Mouse (Mus musculus): Measurements from ENCODE around the gene Dpysl4. TPM values are rescaled to one million over a fixed set of nuclear protein-coding genes. Genes with fewer than 3 reads are reported as not detected.

Dpysl4 gene
- polyA plus RNA-seq, 1 experiment: 0.58 TPM

DNA sequence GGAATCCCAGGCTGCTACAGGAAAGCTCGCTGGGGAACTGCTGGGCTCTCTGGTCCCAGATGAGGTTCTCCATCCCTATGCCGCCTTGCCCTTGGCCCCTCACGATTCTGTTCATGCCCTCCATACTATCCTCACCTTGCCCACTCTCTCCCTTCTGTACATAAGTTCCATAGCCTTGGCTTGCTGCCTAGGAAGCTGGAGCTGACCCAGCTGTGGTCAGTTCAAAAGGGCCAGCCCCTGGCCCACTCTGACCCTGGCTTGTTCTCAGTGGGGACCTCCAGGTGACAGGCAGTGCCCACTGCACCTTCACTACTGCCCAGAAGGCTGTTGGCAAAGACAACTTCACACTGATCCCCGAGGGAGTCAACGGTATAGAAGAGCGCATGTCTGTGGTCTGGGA is 10.6 kb downstream of the Dpysl4 start:
- WGBS: 83% methylated on average over 6 of the region's 6 CpGs
- Histone ChIP-seq H3K4me3 (ENCODE audit: low read depth, low read length) (no peak overlapping the region), H3K27me3 (ENCODE audit: control insufficient read depth, insufficient read depth, low read length) (no peaks in the 10 kb centered on the region), H3K4me1 (ENCODE audit: control insufficient read depth, insufficient read depth, insufficient read length, low read length) (no peaks in the 10 kb centered on the region), H3K36me3 (ENCODE audit: control insufficient read depth, insufficient read depth, low read length) (no peaks in the 10 kb centered on the region), H3K27ac (ENCODE audit: insufficient read depth, low read depth, low read length) (no peak overlapping the region)
- TF ChIP-seq POLR2A (IDR thresholded peaks at IDR 0.05; ENCODE audit: low read depth, low read length): no peak
- TF ChIP-seq CTCF (IDR thresholded peaks at IDR 0.05; ENCODE audit: extremely low read depth, insufficient read length, insufficient replicate concordance, low read depth, low read length): no peak

GRCm38 (mm10) chr7:139100531-139101095 is 14.8 kb downstream of the Dpysl4 start:
- no peaks in the 10 kb centered on the region for H3K4me1 ChIP-seq (ENCODE audit: control insufficient read depth, insufficient read depth, insufficient read length, low read length)
- no peak overlapping the region for H3K4me3 ChIP-seq (ENCODE audit: low read depth, low read length)
- TF ChIP-seq CTCF (IDR thresholded peaks at IDR 0.05; ENCODE audit: extremely low read depth, insufficient read length, insufficient replicate concordance, low read depth, low read length) (no peak), POLR2A (IDR thresholded peaks at IDR 0.05; ENCODE audit: low read depth, low read length) (no peak)
- H3K27ac ChIP-seq (ENCODE audit: insufficient read depth, low read depth, low read length): no peak overlapping the region
- no peaks in the 10 kb centered on the region for H3K27me3 ChIP-seq (ENCODE audit: control insufficient read depth, insufficient read depth, low read length)
- H3K36me3 ChIP-seq (ENCODE audit: control insufficient read depth, insufficient read depth, low read length): no peaks in the 10 kb centered on the region
- WGBS: 68% methylated on average over 12 of the region's 12 CpGs

DNA sequence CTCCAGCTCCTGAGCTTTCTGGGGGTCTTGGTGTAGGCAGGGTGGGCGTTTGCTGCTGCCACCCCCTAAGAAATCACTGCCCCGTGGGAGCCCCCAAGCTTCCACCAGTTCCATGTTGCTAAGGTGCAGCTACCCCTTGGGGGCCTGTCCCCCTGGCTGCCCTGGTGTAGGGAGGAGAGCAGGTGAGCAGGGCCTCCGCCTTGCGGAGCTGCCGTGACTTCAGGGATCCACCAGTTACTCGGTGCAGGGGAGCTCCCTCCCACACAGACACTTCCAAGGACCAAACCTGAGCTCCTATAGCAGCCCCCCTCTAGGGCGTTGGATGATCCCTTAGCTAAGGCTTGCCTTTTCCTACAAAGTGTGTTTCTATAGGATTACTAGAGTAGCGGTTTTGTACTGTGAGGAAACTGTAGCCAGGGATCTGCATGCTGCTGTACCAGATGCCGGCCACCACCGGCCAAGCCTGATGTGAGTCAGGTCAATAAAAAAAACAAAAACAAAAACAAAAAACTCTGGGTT is 15.5 kb downstream of the Dpysl4 start:
- H3K4me3 ChIP-seq (ENCODE audit: low read depth, low read length): no peak overlapping the region
- no peaks in the 10 kb centered on the region for H3K4me1 ChIP-seq (ENCODE audit: control insufficient read depth, insufficient read depth, insufficient read length, low read length)
- 73% methylated on average over 10 of the region's 10 CpGs for WGBS
- H3K27ac ChIP-seq (ENCODE audit: insufficient read depth, low read depth, low read length): no peak overlapping the region
- TF ChIP-seq CTCF (IDR thresholded peaks at IDR 0.05; ENCODE audit: extremely low read depth, insufficient read length, insufficient replicate concordance, low read depth, low read length) (no peak), POLR2A (IDR thresholded peaks at IDR 0.05; ENCODE audit: low read depth, low read length) (no peak)
- H3K27me3 ChIP-seq (ENCODE audit: control insufficient read depth, insufficient read depth, low read length): no peaks in the 10 kb centered on the region
- H3K36me3 ChIP-seq (ENCODE audit: control insufficient read depth, insufficient read depth, low read length): no peaks in the 10 kb centered on the region

- 82% methylated on average over 3 of the region's 3 CpGs for WGBS
- Histone ChIP-seq H3K27me3 (ENCODE audit: control insufficient read depth, insufficient read depth, low read length) (no peaks in the 10 kb centered on the region), H3K27ac (ENCODE audit: insufficient read depth, low read depth, low read length) (no peak overlapping the region), H3K4me3 (ENCODE audit: low read depth, low read length) (no peak overlapping the region), H3K4me1 (ENCODE audit: control insufficient read depth, insufficient read depth, insufficient read length, low read length) (no peaks in the 10 kb centered on the region), H3K36me3 (ENCODE audit: control insufficient read depth, insufficient read depth, low read length) (no peaks in the 10 kb centered on the region)
- no peak for TF ChIP-seq CTCF (IDR thresholded peaks at IDR 0.05; ENCODE audit: extremely low read depth, insufficient read length, insufficient replicate concordance, low read depth, low read length)
- no peak for TF ChIP-seq POLR2A (IDR thresholded peaks at IDR 0.05; ENCODE audit: low read depth, low read length)
Observed at GRCm38 (mm10) chr7:139101826-139102225, 16.0 kb downstream of the Dpysl4 start.

GRCm38 (mm10) chr7:139103960-139104381 is 18.2 kb downstream of the Dpysl4 start:
- H3K4me3 ChIP-seq (ENCODE audit: low read depth, low read length): no peak overlapping the region
- TF ChIP-seq CTCF (IDR thresholded peaks at IDR 0.05; ENCODE audit: extremely low read depth, insufficient read length, insufficient replicate concordance, low read depth, low read length) (no peak), POLR2A (IDR thresholded peaks at IDR 0.05; ENCODE audit: low read depth, low read length) (no peak)
- WGBS: 60% methylated on average over 10 of the region's 10 CpGs
- H3K36me3 ChIP-seq (ENCODE audit: control insufficient read depth, insufficient read depth, low read length): no peaks in the 10 kb centered on the region
- no peak overlapping the region for H3K27ac ChIP-seq (ENCODE audit: insufficient read depth, low read depth, low read length)
- H3K27me3 ChIP-seq (ENCODE audit: control insufficient read depth, insufficient read depth, low read length): no peaks in the 10 kb centered on the region
- no peaks in the 10 kb centered on the region for H3K4me1 ChIP-seq (ENCODE audit: control insufficient read depth, insufficient read depth, insufficient read length, low read length)

- H3K4me3 ChIP-seq (ENCODE audit: low read depth, low read length): no peak overlapping the region
- no peaks in the 10 kb centered on the region for H3K27me3 ChIP-seq (ENCODE audit: control insufficient read depth, insufficient read depth, low read length)
- no peaks in the 10 kb centered on the region for H3K4me1 ChIP-seq (ENCODE audit: control insufficient read depth, insufficient read depth, insufficient read length, low read length)
- no peak overlapping the region for H3K27ac ChIP-seq (ENCODE audit: insufficient read depth, low read depth, low read length)
- TF ChIP-seq POLR2A (IDR thresholded peaks at IDR 0.05; ENCODE audit: low read depth, low read length) (no peak), CTCF (IDR thresholded peaks at IDR 0.05; ENCODE audit: extremely low read depth, insufficient read length, insufficient replicate concordance, low read depth, low read length) (no peak)
- WGBS: 80% methylated on average over 5 of the region's 5 CpGs
- no peaks in the 10 kb centered on the region for H3K36me3 ChIP-seq (ENCODE audit: control insufficient read depth, insufficient read depth, low read length)
Observed at GRCm38 (mm10) chr7:139105076-139105475, 19.3 kb downstream of the Dpysl4 start.

DNA sequence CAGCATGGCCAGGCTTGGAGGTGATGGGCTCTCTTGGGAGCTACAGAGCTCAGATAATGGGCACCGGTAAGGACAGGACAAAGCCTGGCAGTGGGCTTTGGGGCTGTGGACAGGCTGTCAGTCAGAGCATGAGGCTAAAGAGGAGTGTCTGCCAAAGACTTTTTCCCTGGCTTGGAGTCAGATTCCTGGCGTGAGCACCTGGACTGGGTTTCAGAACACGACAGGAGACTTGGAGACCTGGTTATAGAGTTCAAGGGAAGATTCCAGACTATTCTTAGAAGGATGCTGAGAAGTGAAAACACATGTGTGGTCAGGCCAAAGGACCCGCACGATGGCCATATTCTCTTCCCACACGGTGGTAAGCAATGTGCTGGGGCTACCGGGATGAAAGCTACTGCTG is 19.9 kb downstream of the Dpysl4 start:
- no peaks in the 10 kb centered on the region for H3K36me3 ChIP-seq (ENCODE audit: control insufficient read depth, insufficient read depth, low read length)
- 83% methylated on average over 7 of the region's 7 CpGs for WGBS
- no peaks in the 10 kb centered on the region for H3K27me3 ChIP-seq (ENCODE audit: control insufficient read depth, insufficient read depth, low read length)
- no peaks in the 10 kb centered on the region for H3K4me1 ChIP-seq (ENCODE audit: control insufficient read depth, insufficient read depth, insufficient read length, low read length)
- no peak for TF ChIP-seq CTCF (IDR thresholded peaks at IDR 0.05; ENCODE audit: extremely low read depth, insufficient read length, insufficient replicate concordance, low read depth, low read length)
- no peak for TF ChIP-seq POLR2A (IDR thresholded peaks at IDR 0.05; ENCODE audit: low read depth, low read length)
- H3K27ac ChIP-seq (ENCODE audit: insufficient read depth, low read depth, low read length): no peak overlapping the region
- H3K4me3 ChIP-seq (ENCODE audit: low read depth, low read length): no peak overlapping the region
